Mouse (Mus musculus) megakaryocyte-erythroid progenitor cell, adult 5-6 weeks (primary cell): Measurements from ENCODE around the gene Cdk17. TPM values are rescaled to one million over a fixed set of nuclear protein-coding genes. Genes with fewer than 3 reads are reported as not detected.

Experiments used
- ATAC-seq: replicated peaks from 2 replicates; pipeline ENCODE4 v1.8.0; 2016; ENCODE audit warnings: mild to moderate bottlenecking, inconsistent platforms; ENCODE audit not compliant: severe bottlenecking, poor library complexity, low FRiP score, low TSS enrichment
- total RNA-seq, 2 experiments: library from RNA; stranded (forward) in 1 of 2; stranded (reverse) in 1 of 2; fragments of 200-1000, 215-1000 nt in 1 of 2; fragments of >200 nt in 1 of 2; fragmentation: Nextera tagmentation in 1 of 2; gene quantifications; 2 replicates each; pipeline ENCODE4 v1.2.3; 2014 to 2017

The Cdk17 gene
- total RNA-seq, 2 experiments from 2014 or later = 48.0 to 69.4 TPM

DNA sequence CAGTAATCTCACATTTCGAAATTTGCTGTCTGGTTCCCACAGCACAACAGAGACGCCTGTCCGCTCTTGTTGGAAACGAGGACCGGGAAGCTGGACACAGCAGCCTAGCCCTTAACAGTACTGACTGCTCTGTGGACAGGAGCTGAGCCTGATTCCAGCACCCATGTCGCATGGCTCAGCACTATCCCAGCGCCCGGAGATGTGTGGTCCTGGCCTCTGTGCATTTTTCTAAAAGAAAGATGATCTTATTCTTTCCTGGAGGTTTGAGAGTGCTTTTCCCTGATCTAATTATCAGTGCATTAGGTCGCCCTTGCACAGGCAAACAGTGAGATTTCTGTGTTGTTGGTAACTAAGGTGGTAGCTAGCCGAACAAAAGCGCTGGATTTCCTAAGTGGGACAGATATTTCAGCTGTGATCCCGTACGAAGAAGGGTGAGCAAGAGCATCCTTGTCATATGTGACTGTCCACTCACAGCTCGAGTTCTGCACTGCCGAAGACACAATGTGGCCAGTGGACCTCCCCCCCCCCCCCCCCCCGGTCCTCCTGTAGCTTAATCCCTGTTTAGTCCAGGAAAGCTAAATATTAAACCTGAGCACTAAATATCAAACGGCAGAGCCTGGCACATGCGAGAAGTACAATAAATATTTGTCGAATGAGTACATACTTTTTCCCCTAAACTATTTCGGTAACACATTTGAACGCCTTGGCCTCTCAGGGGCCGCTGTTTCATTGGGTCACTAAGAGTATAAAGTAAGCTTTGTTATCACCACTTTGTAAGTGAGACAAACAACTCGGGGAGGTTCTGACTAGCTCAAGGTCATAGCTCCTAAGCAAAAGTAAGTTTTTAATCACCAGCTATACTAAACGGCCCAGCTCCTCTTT lies 90.0 kb downstream of the Cdk17 start:
- no peak for ATAC-seq

DNA sequence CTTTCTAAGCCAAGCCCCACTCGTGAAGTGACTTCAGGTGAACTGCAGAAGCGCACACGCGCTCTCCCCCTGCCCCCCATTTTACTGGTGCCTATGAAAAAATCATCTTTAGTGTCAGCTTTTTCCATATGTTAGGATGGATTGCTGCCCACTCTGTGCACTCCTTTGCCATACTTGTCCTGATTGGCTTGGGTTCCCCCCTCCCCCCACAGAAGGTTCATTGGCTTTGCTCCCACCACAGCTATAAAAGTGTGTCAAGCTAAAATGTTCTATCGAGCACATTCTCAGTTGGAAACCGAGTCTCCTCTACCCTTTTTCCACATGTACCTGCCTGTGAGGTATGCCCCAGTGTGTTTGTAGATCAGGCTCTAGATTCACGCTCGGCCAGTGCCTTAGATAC lies 90.8 kb downstream of the Cdk17 start:
- ATAC-seq = no peak

DNA sequence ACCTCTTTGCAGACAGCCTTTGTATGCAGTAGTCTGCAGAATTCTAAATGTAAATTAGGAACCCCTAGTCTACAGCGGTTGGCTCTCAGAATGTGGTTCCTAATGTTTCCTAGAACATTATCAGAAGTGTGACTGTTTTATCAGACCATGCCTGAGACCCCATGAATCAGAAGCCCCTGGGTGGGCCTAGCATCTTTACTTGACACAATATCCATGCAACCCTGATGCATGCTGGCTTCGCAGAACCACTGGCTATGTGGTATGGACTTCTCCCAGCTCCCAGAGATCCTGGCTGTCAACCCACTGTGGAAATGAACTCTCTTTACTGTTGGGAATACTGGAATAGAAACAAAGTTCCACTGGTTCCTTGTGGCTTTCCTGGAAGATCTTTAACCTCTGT lies 92.0 kb downstream of the Cdk17 start:
- no peak for ATAC-seq

DNA sequence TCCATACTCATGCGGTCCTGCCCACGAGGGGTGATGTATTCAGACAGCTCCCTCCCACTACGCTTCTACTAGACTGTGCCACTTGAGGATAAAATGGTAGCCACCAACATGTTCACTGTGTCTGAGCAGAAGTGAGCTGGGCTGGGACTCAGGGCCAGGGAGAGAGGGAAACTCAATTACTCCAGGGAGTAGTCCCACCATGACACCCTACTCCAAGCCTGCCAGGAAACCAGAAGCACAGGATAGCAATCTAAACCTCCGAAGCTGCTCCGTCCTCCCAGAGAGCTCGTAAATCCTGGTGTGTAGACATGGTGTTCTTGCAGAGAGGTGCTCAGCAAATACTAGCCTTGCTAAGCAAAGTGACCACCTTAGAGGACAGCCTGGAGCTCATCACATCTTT lies 92.5 kb downstream of the Cdk17 start:
- no peak for ATAC-seq

DNA sequence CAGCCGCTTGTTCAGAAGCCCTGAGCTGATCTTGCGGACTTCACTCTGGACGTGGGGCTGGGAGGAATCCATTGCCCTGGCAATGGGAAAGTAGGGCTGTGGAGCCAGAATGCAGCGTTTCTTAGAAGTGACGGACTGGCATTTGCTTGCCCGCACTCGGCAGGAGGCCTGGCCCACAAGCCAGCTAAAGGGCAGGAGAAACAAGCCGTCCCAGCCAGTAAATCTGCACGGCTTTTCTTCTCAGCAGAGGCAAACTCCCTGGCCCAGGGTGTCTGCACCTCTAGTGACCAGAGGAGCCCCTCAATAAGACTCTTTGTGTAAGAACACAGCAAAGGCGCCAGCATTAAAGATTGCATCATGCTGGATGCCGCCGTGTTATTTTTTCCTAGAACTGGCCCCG lies 94.6 kb downstream of the Cdk17 start:
- ATAC-seq = no peak

DNA sequence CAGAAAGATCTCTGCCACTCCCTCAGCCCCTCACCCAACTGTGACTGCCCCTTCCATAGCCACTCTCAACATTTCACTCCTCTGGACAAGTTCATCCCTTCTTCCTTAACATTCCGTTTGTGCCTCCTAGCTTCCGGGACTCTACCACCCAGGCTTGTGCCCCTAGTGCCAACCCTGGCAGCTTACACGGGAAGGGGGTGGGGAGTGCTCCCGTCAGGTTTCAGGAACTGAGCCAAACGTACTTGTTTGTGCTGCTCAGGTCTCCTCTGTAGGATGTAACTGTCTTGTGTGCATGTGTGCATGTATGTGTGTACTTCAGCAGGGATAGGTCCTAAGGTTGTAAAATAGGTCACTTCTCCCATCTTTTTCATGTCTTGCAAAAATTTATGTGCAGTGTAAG lies 99.2 kb downstream of the Cdk17 start:
- ATAC-seq = no peak

DNA sequence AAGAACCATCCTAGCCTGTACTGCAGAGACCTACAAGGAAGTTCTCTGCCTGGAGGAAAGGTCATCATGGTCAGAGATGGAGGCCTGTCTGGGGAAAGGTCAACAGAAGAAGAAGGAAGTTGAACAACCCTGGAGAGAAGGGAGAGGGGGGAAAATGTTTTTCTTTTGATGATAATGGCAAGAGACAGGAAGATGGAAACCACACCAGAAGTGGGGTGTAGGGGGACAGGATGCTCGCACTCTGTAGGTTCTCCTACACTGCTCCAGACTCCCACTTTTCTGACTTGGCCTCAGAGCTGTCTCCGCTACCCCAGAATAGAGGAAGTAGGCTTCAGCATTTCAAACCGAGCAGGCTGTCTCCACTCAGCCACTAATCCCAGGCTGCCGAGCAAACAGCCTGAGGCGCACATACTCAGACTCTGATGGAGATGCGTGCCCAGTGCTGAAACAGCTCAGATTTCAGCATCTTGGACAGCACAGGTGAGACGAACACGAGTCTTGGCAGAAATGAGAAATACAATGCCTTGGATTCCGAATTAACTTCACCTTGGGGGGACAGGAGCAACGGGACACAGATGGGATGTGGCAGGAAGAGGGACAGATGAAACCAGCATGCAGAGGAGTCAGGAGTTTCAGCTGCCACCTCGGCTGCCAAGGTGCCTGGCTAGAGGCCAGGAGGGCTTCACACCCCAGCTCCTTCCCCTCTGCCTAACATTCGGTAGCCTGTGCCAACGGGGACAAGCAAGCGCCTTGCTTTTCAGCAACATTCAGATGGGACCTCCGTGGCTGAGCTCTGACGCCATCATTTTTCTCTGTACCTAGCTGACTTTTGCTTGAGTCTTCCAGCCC lies 100.7 kb downstream of the Cdk17 start:
- ATAC-seq = peak; percentile 38

DNA sequence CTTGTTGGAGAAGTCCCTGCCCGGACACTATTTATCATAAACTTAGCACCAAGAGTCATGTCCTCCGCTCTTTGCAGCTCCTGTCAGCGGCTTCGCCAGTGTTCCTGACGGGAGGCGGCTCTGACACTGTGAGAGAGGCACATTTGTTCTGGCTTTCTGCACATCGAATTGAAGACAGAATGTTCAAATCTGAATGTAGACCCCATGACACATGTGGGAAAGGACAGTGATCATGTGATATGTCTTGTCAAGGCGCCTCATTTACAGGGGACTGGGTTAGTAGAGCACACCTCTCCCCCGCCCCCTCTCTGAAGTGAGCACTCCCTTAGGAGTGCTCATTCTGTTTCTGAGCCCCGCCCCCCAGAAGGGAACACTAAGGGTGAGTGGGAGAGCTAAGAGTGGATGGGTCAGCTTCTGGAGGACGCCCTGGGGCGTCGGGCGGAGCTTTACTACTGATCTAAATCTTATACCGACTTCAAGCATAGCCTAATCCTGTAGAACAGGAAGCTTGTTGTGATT lies 101.4 kb downstream of the Cdk17 start:
- ATAC-seq = peak; percentile 46

DNA sequence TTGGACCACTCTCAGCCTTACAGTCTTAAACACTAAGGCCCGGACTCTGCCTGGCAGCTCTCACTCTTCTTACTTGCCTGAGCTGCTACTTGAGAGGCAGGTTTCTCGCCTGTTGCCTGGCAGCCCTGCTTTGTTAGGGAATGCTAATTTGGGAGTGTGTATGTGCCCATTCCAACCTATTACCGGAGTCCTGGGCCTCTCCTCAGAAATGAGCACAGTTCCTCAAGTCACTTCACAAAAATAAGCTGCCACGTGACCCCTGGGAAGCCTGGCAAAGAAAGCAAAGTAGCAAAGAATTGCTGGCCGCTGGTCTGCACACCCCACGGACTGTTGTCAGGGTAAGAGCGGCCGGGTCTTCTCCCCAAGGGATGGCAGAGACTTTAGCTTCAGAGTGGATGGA lies 102.8 kb downstream of the Cdk17 start:
- no peak for ATAC-seq

DNA sequence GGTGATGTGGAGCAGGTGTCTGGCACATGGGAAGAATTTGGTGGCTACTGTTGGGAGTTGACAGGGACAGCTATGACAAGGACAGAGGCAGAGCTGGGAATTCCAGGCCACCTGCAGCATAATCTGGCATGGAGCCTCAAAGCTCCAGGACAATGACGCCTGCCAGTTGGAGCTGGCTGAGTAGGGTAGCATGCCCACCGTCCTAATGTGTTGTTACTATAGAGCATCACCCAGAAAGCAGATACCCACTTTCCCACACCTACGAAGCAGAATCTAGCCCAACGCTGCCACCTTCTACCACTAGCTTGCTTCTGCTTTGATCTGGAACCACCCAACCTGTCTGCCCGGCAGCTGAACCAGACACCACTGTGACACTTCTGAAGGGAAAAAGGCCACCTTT lies 103.3 kb downstream of the Cdk17 start:
- no peak for ATAC-seq

DNA sequence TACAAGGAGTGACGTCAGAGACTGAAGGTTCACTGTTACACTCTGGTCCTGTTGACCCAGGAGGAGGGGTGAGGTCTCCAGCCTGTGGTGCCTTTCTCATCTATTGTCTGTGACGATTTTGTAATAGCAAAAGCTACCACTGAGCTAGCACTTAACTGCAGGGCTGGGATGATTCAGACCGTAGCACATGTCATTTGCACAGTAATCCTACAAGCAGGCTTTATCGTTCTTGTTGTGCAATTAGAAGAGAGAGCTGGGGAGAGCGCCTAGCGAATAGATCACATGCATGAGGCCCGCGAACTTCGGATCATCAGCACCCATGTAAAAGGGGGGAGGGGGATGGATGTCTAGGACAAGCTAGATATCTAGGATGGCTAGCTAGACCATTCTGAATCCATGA lies 105.2 kb downstream of the Cdk17 start:
- no peak for ATAC-seq

DNA sequence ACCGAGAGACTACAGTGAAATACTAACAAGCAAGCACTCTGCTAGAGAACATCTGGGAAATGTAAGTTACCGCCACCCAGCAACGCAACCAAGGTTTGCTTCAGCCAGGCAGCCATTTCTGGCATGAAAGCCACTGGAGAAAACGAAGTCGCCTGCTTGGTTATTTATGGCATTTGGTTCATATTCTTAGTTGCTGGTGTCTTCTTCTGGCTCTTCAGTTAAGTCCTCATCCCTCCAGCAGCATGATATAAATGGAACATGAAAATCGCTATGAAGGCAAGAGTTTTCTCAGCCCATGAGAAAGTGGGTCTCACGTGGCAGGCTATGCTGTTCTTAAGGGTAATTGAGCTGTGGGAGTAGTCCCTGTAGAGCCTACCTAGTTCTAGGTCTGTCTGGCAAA lies 105.8 kb downstream of the Cdk17 start:
- ATAC-seq = no peak

DNA sequence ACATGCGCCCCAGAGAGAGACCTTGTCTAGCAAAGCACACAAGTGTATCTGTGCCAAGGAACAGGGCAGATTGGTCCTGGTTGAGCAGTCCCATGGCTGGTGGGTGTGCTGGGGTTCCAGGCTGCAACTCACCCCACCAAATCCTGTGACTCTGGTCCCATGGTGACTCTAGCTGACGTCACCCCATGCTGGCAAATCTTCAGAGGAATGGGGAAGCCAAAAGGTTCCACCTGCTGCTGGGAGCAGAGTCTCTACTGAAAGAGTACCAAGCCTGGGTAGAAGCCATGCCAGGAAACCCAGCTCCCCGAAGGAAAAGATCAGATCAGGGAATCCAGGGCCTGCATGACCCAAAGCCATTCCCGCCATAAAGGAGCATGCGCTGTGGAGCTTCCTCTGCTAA lies 106.8 kb downstream of the Cdk17 start:
- ATAC-seq = no peak

DNA sequence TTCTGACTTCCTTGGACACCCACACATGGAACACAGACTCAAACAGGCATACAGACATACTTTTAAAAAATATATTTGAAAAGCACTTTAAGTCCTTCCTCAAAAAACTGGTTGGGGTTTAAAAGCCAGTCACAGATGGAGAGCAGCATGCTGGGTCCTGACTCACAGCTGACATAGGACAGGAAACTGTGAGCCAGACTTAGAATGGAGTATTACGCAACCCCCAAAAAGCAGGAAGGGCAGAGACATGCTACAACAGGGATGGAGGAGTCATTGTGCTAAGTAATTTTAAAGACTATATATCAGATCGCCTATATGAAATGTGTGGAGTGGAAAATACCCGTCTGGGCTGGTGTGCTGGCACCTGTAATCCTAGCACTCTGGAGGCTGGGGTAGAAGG lies 107.7 kb downstream of the Cdk17 start:
- ATAC-seq = no peak

DNA sequence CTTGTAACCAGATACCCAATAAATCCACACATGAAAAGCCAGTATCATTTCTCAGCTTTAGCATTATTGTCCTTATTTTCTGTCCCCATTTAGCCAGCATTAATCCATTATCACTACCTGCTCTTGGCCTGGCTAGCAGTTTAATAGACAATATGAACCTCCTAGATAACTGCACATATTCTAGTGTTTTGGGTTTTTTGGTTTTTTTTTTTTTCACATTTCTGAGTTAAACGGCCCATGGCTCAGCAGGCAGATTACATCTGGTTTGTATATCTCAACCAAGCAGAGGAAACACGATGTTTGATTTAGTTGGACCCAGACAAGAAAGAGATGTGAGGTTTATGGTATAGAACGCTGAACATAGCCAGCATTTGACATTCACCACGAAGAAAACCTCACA lies 109.1 kb downstream of the Cdk17 start:
- 0 out of 2 replicates have a peak, but pooled peaks have one; percentile 48 for ATAC-seq

DNA sequence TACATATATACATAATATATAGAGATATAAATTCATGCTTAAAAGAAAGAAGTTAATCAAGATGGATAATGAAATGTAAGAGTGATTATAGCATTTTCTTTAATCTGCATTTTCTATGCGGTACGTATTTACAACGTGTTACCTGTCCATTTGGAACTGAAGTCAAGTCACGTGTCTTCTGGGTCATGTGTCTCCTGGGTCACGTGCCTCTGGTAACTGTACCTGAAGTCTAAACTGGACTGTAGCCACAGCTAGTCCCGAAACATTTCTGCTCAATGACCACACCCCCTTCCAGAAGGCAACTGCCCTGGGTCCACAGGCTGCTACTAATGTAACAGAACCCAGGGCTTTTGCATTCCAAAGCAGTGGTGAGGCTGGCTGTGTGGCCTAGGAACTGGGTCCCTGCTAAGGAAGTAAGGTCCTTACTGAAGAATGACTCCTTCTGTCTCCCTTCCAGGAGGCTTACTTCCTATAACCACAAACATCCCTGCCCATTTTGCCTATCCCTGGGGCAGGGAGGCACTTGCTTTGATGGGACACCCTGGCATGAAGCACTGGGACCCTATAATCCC lies 110.3 kb downstream of the Cdk17 start:
- no peak for ATAC-seq

DNA sequence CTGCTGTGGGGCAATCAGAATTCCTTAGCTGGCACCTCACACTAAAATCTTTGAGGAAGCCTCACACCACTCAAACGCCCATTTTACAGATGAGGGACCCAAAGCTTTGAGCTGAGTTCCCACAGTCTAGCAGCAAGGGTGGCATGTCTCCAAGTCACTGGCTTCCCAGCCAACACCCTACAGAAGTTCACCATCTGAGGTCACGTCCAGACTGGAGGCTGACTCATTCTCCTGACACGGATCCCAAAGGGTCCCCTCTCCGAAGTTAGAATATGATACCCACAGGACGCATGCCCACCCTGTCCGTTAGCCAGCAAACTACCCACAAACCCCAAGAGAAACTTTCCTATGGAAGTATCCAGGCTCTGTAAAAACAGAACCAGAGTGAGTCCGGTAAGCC lies 111.2 kb downstream of the Cdk17 start:
- ATAC-seq = no peak

DNA sequence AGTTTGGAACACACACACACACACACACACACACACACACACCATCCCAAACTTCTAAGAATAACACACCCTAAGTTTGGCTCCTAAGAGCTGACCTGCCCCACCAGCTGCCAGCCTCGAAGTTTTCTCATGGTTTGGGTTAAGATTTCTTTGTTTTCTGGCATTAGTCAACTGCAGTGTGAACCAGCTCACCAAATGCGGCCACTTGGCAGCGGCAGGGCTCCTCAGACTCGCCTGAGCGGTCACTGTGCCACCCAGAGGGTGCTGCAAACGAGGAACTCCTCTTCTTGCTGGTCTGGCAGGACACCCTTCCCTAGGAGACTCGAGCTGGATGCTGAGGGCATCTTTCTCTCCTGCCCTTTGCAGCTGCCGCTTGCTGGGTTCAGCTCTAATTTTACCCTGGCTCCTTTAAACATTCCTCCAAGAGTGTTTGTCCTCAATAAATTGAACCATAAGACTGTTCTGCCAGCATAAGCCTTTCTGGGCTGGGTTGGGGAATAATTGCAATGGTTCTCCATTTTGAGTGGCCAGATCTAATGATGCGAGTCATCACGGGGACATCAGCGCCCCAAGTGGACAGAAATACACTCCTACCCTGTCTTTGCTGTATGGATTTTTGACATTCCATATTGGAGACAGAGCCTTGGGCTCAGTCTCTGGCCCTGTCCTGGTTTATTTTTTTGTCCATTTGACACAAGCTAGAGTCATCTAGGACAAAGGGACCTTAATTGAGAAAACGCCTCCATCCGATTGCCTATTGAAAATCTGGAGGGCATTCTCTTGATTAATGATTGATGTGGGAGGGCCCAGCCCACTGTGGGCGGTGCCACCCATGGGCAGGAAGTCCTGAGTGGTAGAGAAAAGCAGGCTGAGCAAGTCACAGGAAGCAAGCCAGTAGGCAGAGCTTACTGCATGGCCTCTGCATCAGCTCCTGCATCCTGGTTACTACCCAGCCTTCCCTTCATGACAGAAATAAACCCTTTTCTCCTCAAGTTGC lies 112.6 kb downstream of the Cdk17 start:
- no peak for ATAC-seq

DNA sequence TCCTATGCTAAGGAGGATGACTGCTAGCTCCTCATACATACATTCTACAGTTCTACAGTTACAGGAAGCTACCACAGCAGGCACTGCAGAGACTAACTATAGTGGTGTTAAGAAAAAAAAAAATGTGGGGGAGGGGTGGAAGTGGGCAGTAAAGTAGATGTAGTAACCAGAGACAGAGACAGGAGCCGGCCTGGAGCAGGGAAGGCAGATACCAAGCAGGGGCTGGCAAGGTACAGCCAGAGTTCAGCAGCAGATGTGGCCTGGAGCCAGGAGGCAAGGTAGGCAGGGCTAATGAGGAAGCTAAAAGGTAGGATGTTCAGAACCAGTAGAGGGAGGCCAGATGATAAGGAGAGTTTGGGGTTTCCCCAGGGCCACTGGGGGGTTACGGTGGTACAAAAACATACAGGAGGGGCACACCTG lies 113.6 kb downstream of the Cdk17 start:
- ATAC-seq = peak; percentile 47; the same call in 1 of the 2 replicates
